Mouse (Mus musculus): ENCODE data around the gene Il12a.

Il12a gene

GRCm38 (mm10) chr3:68690344-68690743 lies at the start of gene Il12a:
Il12a (plus strand) TSS chr3:68690644.
- no peak for DNase-seq (ENCODE audit: low read depth, low spot score)

GRCm38 (mm10) chr3:68642935-68643334 lies 47.5 kb upstream of the Il12a start:
- no peak for DNase-seq (ENCODE audit: low read depth, low spot score)

GRCm38 (mm10) chr3:68646387-68647130 lies 43.9 kb upstream of the Il12a start:
- peak; percentile 56 for DNase-seq (ENCODE audit: low read depth, low spot score)

- no peak for DNase-seq (ENCODE audit: low read depth, low spot score)
Measured at GRCm38 (mm10) chr3:68647282-68647681, 43.2 kb upstream of the Il12a start.

GRCm38 (mm10) chr3:68650251-68650650 lies 40.2 kb upstream of the Il12a start:
- no peak for DNase-seq (ENCODE audit: low read depth, low spot score)

- DNase-seq (ENCODE audit: low read depth, low spot score) = no peak
Measured at GRCm38 (mm10) chr3:68656607-68657352, 33.7 kb upstream of the Il12a start.

- DNase-seq (ENCODE audit: low read depth, low spot score) = no peak
Measured at GRCm38 (mm10) chr3:68657589-68658245, 32.7 kb upstream of the Il12a start.

GRCm38 (mm10) chr3:68659996-68660395 lies 30.4 kb upstream of the Il12a start:
- no peak for DNase-seq (ENCODE audit: low read depth, low spot score)

- DNase-seq (ENCODE audit: low read depth, low spot score) = no peak
Measured at GRCm38 (mm10) chr3:68660538-68660937, 29.9 kb upstream of the Il12a start.

GRCm38 (mm10) chr3:68662386-68662785 lies 28.1 kb upstream of the Il12a start:
- DNase-seq (ENCODE audit: low read depth, low spot score) = no peak

- DNase-seq (ENCODE audit: low read depth, low spot score) = no peak
Measured at GRCm38 (mm10) chr3:68664337-68664736, 26.1 kb upstream of the Il12a start.

GRCm38 (mm10) chr3:68666377-68666776 lies 24.1 kb upstream of the Il12a start:
- no peak for DNase-seq (ENCODE audit: low read depth, low spot score)

- DNase-seq (ENCODE audit: low read depth, low spot score) = no peak
Measured at GRCm38 (mm10) chr3:68667852-68668251, 22.6 kb upstream of the Il12a start.

- peak; percentile 52 for DNase-seq (ENCODE audit: low read depth, low spot score)
Measured at GRCm38 (mm10) chr3:68669418-68669974, 20.9 kb upstream of the Il12a start.

GRCm38 (mm10) chr3:68674721-68675120 lies 15.7 kb upstream of the Il12a start:
- DNase-seq (ENCODE audit: low read depth, low spot score) = no peak

GRCm38 (mm10) chr3:68675216-68675835 lies 15.1 kb upstream of the Il12a start:
- DNase-seq (ENCODE audit: low read depth, low spot score) = no peak

GRCm38 (mm10) chr3:68675980-68676678 lies 14.3 kb upstream of the Il12a start:
- no peak for DNase-seq (ENCODE audit: low read depth, low spot score)

- peak; percentile 84 for DNase-seq (ENCODE audit: low read depth, low spot score)
Measured at GRCm38 (mm10) chr3:68676831-68677303, 13.6 kb upstream of the Il12a start.

GRCm38 (mm10) chr3:68678805-68679585 lies 11.4 kb upstream of the Il12a start:
- DNase-seq (ENCODE audit: low read depth, low spot score) = no peak

- DNase-seq (ENCODE audit: low read depth, low spot score) = peak; percentile 13
Measured at GRCm38 (mm10) chr3:68683579-68683978, 6.9 kb upstream of the Il12a start.

Measured in 3T3-L1 (cell line).